Mouse (Mus musculus): ENCODE data around the gene Glt8d2.

Gene Glt8d2

DNA sequence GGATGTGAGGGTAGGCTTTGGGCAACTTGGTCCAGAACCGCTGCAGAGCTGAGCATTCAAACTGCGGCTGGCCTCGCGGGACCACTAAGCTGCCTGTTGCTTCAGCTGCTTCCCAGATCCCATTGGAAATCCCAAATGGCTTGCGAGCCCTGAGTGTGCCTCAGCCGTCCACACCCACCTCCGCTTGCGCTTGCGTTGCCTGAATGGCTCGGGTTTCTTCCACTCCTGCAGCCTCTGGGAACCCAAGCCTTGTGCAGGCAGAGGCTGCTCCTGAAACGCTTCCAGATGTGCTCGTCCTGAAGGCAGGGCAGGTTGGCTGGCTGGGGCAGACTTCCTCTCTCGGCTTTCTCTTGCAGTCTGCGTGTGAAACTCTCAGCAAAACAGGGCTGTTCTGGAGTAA, at the start of gene Glt8d2:
TSS of gene Glt8d2 (minus strand) at position 157 of the 400 bp plus-strand sequence.
- DNase-seq (ENCODE audit: low read depth, low spot score) = no peak

- DNase-seq (ENCODE audit: low read depth, low spot score) = peak; percentile 61
Observed at GRCm38 (mm10) chr10:82699296-82699941, 9.0 kb upstream of the Glt8d2 start.

DNA sequence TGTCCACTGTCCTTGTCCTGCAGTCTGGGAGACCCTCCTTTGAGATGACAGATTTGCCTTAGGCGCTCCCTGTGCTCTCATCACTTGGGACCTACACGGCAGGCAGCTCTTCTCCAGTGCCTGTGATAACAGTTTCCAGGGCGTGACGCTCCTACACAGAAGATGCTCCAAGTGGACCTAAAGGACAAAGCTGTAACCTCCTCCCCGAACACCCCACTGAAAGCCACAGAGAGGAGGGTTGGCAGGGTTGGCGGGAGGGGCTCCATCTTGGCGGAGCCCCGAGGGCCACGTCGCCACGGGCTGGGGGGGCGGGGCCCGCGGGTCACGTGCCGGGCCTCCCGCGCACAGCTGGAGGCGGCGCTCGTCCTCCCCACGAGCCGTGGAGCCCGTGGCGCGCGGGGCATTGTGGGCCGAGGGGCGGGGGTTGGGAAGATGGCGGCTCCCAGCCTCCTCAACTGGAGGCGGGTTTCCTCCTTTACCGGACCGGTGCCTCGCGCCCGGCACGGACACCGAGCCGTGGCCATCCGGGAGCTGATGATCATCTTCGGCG, 8.3 kb upstream of the Glt8d2 start:
- peak; percentile 95 for DNase-seq (ENCODE audit: low read depth, low spot score)

GRCm38 (mm10) chr10:82697305-82697898, 7.0 kb upstream of the Glt8d2 start:
- peak; percentile 55 for DNase-seq (ENCODE audit: low read depth, low spot score)

- no peak for DNase-seq (ENCODE audit: low read depth, low spot score)
Observed at GRCm38 (mm10) chr10:82696453-82697079, 6.1 kb upstream of the Glt8d2 start.

- no peak for DNase-seq (ENCODE audit: low read depth, low spot score)
Observed at GRCm38 (mm10) chr10:82695956-82696355, 5.5 kb upstream of the Glt8d2 start, which contains the start of gene Hcfc2. TSS of gene Hcfc2 (plus strand) at chr10:82696160.

DNA sequence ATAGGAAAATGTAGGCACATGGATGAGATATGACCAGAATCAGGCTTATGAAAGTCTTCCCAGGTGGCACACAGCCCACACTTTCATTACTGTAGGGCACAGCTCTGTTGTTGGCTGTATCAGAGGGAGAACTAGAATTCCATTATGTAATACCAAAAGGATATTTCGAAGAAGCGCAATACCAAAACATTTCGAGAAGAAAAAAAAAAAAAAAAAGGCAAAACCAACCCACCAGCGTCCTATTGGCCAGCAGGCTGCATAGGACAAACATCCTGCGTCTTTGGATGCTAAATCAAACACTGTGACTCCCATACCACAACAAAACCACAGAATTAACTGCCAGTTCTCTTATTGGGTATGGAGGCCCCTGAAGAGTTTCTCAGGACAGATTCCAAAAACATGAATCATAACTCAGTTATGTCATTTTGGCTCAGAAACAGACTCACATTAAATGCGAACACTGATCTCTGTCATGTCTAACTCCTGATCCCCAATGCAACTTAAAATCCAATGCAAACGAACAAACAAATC, 704 bp downstream of the Glt8d2 start:
- DNase-seq (ENCODE audit: low read depth, low spot score) = no peak

- no peak for DNase-seq (ENCODE audit: low read depth, low spot score)
Observed at GRCm38 (mm10) chr10:82685440-82685839, 5.0 kb downstream of the Glt8d2 start.

DNA sequence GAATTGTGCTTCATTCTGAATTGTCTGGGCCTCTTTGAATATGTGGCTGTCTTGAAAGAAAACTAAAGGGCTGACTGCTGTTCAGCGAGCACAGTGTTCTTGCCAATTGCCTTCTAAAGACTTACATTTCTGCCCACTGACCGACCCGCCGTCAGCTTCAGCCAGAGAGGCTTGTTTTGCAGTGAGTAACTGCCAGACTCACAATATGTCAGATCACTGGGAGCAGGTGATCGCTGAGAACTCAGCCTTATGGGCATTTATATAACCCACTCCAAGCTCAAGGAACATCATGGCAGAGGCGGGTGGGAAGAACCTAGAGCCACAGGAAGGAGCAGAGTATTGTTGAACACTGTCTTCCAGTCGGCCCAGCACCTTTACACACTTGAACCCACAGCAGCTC, 8.8 kb downstream of the Glt8d2 start:
- no peak for DNase-seq (ENCODE audit: low read depth, low spot score)

DNA sequence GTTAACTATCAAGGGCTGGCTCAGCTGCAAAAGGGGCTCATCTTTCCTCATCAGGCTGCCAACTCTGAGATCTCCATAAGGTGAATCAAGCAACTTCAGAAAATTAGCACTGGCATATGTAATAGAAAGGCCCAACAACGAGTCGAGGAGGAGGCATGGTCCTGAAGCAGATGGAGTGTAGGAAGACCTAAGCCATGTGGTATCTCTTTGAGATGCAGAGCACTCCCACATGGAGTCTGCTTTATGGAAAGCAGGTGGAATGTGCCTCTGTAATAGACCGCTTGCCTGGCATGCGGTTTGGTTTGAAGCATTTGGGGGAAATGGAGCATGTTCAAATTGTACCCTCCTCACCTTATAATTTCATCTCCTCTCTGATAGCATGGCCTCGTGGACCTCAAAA, 9.7 kb downstream of the Glt8d2 start:
- DNase-seq (ENCODE audit: low read depth, low spot score) = no peak

DNA sequence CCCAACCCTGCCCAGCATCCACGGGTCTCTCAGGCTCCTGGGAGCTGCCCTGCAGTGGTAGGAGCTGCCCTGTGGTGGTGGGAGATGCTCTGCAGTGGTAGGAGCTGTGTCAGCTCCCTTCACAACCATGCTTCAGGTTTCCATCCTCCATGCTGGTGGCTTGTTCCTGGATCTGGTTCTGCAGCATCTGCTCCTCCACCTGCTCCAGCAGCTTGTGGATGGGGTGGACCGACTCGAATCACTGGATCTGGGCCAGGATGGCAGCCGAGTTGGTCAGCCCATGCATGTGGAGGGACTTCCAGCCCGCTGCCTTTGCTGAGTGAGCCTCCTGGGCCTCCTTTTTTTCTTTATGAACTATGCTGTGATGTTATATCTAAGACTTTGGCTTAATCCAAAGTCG, 13.5 kb downstream of the Glt8d2 start:
- DNase-seq (ENCODE audit: low read depth, low spot score) = no peak

DNA sequence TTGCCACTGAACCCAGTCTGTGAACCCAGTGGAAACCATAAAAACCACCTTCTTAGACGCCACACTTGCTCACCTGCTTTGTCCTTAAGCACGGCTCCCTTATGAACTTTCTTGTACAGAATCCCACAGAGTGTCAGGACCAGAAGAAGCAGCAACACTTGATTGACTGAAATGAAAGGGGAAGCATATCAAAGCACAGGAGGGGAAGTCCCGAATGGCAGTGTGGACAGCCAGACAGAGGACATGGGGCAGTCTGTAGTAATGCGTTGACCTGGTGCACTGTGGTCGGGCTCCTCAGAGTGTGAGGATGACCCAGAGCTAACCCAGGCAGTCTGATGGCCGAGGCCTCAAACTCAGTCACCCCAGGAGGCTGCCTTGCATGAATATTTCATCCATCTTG, 20.2 kb downstream of the Glt8d2 start:
- DNase-seq (ENCODE audit: low read depth, low spot score) = no peak

- peak; percentile 89 for DNase-seq (ENCODE audit: low read depth, low spot score)
Observed at GRCm38 (mm10) chr10:82666436-82667234, 23.8 kb downstream of the Glt8d2 start.

- DNase-seq (ENCODE audit: low read depth, low spot score) = no peak
Observed at GRCm38 (mm10) chr10:82665951-82666350, 24.5 kb downstream of the Glt8d2 start.

- no peak for DNase-seq (ENCODE audit: low read depth, low spot score)
Observed at GRCm38 (mm10) chr10:82663289-82663688, 27.2 kb downstream of the Glt8d2 start.

- DNase-seq (ENCODE audit: low read depth, low spot score) = peak; percentile 56
Observed at GRCm38 (mm10) chr10:82662267-82662990, 28.0 kb downstream of the Glt8d2 start.

DNA sequence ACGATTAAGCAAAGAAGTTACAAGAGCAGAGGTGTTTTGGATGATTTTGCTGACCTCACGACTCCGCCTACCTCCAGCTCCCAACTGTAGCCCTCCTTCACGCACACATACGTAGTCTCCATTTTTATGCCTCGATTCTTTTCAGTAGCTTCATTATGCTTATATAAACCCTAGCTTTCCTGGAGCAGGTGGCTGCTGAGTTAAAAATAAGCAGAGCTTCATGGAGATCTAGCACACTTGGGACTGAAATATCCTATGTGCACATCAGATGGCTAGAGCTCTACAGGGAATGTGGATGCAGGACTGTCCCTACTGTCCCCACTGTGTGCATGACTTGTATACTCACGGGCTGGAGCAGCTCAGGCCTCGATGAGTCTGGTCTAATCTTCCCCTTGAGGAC, 28.6 kb downstream of the Glt8d2 start:
- DNase-seq (ENCODE audit: low read depth, low spot score) = peak; percentile 9

DNA sequence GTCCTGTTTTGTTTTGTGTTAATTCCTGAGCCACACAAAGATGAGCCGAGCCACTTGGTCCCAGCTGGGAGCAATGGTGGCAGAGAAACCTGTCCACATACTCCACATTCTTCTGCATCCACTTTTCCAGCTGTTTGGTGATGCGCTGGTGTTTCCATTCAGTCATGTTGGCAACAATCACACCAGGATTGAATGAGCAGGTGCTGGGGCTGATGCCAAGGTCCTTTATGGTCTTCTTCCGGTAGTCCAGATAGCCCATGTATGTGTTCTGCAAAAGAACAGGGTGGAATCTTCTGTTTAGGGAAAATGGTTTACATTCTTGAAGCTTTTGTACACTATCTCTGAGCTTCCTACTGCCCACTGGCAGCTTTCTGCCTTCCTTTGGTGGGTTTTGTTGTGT, 35.9 kb downstream of the Glt8d2 start:
- DNase-seq (ENCODE audit: low read depth, low spot score) = no peak

- no peak for DNase-seq (ENCODE audit: low read depth, low spot score)
Observed at GRCm38 (mm10) chr10:82652625-82653024, 37.8 kb downstream of the Glt8d2 start.

GRCm38 (mm10) chr10:82651221-82651620, 39.2 kb downstream of the Glt8d2 start:
- DNase-seq (ENCODE audit: low read depth, low spot score) = no peak

Data from CD4-positive, CD25-positive, alpha-beta regulatory T cell, adult 2 months (primary cell).